Mouse (Mus musculus) testis, adult 2 months (tissue): Measurements from ENCODE around the gene Ccnb1.

ENCODE experiments used
- CTCF ChIP-seq: fragments of 200-500 bp; IDR thresholded peaks from 2 replicates; pipeline ENCODE4 v1.5.1; 2012; ENCODE audit warnings: low read depth, mild to moderate bottlenecking, inconsistent platforms, low read length, moderate library complexity; ENCODE audit not compliant: control insufficient read depth, insufficient read depth, insufficient replicate concordance
- POLR2A ChIP-seq: fragments of 200-500 bp; IDR thresholded peaks from 2 replicates; pipeline ENCODE4 v1.6.1; 2012; ENCODE audit warnings: low read depth, mild to moderate bottlenecking, inconsistent platforms, low read length, moderate library complexity; ENCODE audit not compliant: control insufficient read depth

DNA sequence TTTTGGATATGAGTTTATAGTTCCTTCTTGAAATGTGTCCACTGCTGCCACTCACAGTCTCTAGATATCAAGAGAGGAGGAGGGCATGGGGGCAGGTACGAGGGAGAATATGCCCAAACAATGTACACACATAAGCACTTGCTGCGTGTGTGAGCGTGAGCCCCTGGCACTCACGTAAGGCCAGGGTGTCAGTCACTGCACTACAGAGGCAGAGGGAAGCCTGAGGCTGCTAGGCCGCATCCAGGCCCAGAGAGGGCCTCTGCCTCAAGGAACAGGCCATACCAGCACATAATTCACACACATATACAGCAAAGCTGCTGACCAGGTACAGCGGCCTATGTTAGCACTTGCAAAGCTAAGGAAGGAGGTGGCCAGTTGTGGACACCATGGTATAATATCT, 44.8 kb upstream of the Ccnb1 start:
- no peak for TF ChIP-seq CTCF
- no peak for TF ChIP-seq POLR2A
